Mouse (Mus musculus) ES-E14 (cell line): ENCODE data around the gene Gpx7. TPM values are rescaled to one million over a fixed set of nuclear protein-coding genes. Genes with fewer than 3 reads are reported as not detected.

Experiments used
- DNase-seq: peaks from one replicate; pipeline ENCODE4 v3.0.0-alpha.2; 2013; ENCODE audit warnings: low read depth, low spot score
- H3K27ac ChIP-seq: 2 replicates; pipeline ENCODE4 v1.5.1; 2012; ENCODE audit warnings: low read depth, mild to moderate bottlenecking, low read length, moderate library complexity, mixed read lengths; ENCODE audit not compliant: poor library complexity, insufficient read depth, severe bottlenecking
- H3K36me3 ChIP-seq: 2 replicates; pipeline ENCODE4 v1.6.1; 2012; ENCODE audit warnings: mild to moderate bottlenecking, low read length, moderate library complexity, mixed read lengths; ENCODE audit not compliant: control insufficient read depth, poor library complexity, insufficient read depth, severe bottlenecking
- H3K4me1 ChIP-seq, 2 experiments: fragments of 150-350 bp in 1 of 2; sonication (generic) in 1 of 2; 2 replicates each; pipeline ENCODE4 v1.6.1; 2012; ENCODE audit warnings: low read length in 2 of 2, mild to moderate bottlenecking in 1 of 2, mixed read lengths in 1 of 2; ENCODE audit not compliant: control insufficient read depth in 2 of 2, insufficient read depth in 2 of 2, poor library complexity in 1 of 2
- H3K4me3 ChIP-seq, 2 experiments: fragments of 150-350 bp in 1 of 2; sonication (generic) in 1 of 2; 2 replicates each; pipeline ENCODE4 v1.5.1; 2012; ENCODE audit warnings: low read length in 2 of 2, low read depth in 1 of 2, mild to moderate bottlenecking in 1 of 2, mixed read lengths in 1 of 2; ENCODE audit not compliant: insufficient read depth in 1 of 2, poor library complexity in 1 of 2, severe bottlenecking in 1 of 2
- H3K9ac ChIP-seq: 2 replicates; pipeline ENCODE4 v1.6.1; 2012; ENCODE audit warnings: low read depth, mild to moderate bottlenecking, low read length, mixed read lengths; ENCODE audit not compliant: poor library complexity, insufficient read depth, severe bottlenecking
- H3K9me3 ChIP-seq: fragments of 150-350 bp; sonication (generic); 2 replicates; pipeline ENCODE4 v1.6.1; 2012; ENCODE audit warnings: low read depth, mild to moderate bottlenecking, low read length; ENCODE audit not compliant: control insufficient read depth, insufficient read depth
- CHD2 ChIP-seq: IDR thresholded peaks from 2 replicates; pipeline ENCODE4 v1.6.1; 2014; ENCODE audit warnings: mild to moderate bottlenecking, low read depth, low read length, inconsistent platforms
- HCFC1 ChIP-seq: IDR thresholded peaks from 2 replicates; pipeline ENCODE4 v1.6.1; 2012; ENCODE audit warnings: low read length, inconsistent platforms, borderline replicate concordance; ENCODE audit not compliant: insufficient read depth
- MAFK ChIP-seq: IDR thresholded peaks from 2 replicates; pipeline ENCODE4 v1.6.1; 2014; ENCODE audit warnings: mild to moderate bottlenecking, low read depth, low read length, inconsistent platforms; ENCODE audit not compliant: insufficient read depth
- ZC3H11A ChIP-seq: IDR thresholded peaks from 2 replicates; pipeline ENCODE4 v1.6.1; 2012; ENCODE audit warnings: low read depth, mild to moderate bottlenecking, inconsistent platforms, low read length, borderline replicate concordance
- ZNF384 ChIP-seq: IDR thresholded peaks from 2 replicates; pipeline ENCODE4 v1.6.1; 2012; ENCODE audit warnings: low read depth, low read length, inconsistent platforms
- in situ Hi-C, 2 experiments: fragments of 600-800 bp; cut with MboI; formaldehyde crosslinking; loops; one replicate each; pipeline ENCODE4 v1.15.1; 2025; ENCODE audit warnings: low sequenced_read_pairs in 2 of 2, inconsistent platforms in 1 of 2; ENCODE audit not compliant: unreplicated experiment in 2 of 2
- total RNA-seq: library from RNA; depleted of rRNA; stranded (reverse); fragments of 300-350 nt; gene quantifications from 2 replicates; pipeline ENCODE4 v1.2.3, GENCODE M21; 2012

Gpx7 gene
- total RNA-seq, 1 experiment = 18.6 TPM

DNA sequence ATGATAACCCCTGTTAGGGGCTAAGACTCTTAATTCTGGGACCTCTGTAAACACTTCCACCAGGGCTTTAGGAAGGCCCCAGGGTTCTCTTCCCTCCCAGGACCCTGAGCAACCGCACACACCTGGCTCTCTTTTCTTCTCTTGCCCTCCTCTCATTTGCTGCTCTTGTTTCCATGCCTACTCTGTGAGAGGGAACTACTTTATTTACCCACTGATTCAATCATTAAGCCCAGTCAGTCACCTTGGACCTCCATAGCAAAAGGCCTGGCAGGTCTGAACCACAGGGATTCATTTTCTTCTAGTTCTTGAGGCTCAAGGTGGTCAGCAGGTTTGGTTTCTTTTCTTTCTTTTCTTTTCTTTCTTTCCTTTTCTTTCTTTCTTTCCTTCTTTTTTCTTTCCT is 29.5 kb upstream of the Gpx7 start:
- no peak for DNase-seq
- Histone ChIP-seq H3K27ac (no peak overlapping the region), H3K4me1 (no peaks in the 10 kb centered on the region), H3K9me3 (no peaks in the 10 kb centered on the region), H3K36me3 (no peaks in the 10 kb centered on the region), H3K4me3 (no peak overlapping the region), H3K9ac (no peak overlapping the region)
- in situ Hi-C loops = no loop called here
- TF ChIP-seq CHD2 = no peak
- TF ChIP-seq HCFC1 = no peak

DNA sequence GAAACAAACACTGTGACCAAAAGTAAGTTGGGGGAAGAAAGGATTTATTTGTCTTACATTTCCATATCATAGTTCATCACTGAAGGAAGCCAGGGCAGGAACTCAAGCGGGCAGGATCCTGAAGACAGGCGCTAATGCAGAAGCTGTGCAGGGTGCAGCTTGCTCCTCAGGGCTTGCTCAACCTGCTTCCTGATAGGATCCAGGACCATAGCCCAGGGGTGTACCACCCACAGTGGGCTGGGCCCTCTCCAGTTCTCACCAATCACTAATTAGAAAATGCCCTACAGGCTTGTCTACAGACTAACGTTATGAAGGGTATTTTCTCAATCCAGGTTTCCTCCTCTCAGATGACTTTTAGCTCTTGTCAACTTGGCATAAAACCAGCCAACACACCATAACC is 28.9 kb upstream of the Gpx7 start:
- Histone ChIP-seq H3K4me1 (no peaks in the 10 kb centered on the region), H3K4me3 (no peak overlapping the region), H3K9ac (no peak overlapping the region), H3K36me3 (no peaks in the 10 kb centered on the region), H3K9me3 (no peaks in the 10 kb centered on the region), H3K27ac (no peak overlapping the region)
- DNase-seq = no peak
- TF ChIP-seq HCFC1 = no peak
- TF ChIP-seq CHD2 = no peak
- TF ChIP-seq MAFK = no peak
- no peak for TF ChIP-seq ZNF384
- TF ChIP-seq ZC3H11A = no peak
- in situ Hi-C loops = no loop called here

DNA sequence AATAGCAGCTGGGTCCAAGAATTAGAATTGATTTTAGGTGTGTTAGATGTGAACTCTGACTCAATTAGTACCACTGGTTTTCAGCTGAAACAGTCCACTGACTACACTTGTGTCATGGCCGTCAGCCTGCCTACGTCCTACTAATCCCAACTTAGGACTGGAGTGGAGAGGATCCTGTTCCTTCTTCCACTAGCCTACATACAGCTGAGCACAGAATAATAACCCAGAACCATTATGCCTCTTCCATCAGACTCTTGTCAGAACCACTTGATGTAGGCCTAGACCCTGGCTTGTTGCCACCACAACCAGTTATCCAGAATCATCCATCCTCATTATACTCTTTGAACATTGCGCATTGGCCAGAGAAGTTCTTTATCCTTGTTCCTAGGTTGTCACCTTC is 28.0 kb upstream of the Gpx7 start:
- no peaks in the 10 kb centered on the region for H3K9me3 ChIP-seq
- no peaks in the 10 kb centered on the region for H3K36me3 ChIP-seq
- no peak overlapping the region for H3K4me3 ChIP-seq
- TF ChIP-seq ZC3H11A = no peak
- no peak for TF ChIP-seq MAFK
- no peak for TF ChIP-seq HCFC1
- no peak for TF ChIP-seq CHD2
- no peak for TF ChIP-seq ZNF384
- in situ Hi-C loops = no loop called here
- DNase-seq = no peak
- H3K27ac ChIP-seq = no peak overlapping the region
- H3K4me1 ChIP-seq = no peaks in the 10 kb centered on the region
- H3K9ac ChIP-seq = no peak overlapping the region

- DNase-seq = no peak
- no peak for TF ChIP-seq HCFC1
- no peak for TF ChIP-seq CHD2
- TF ChIP-seq MAFK = no peak
- no peak for TF ChIP-seq ZNF384
- no peak for TF ChIP-seq ZC3H11A
- Histone ChIP-seq H3K9me3 (no peaks in the 10 kb centered on the region), H3K9ac (no peak overlapping the region), H3K4me3 (no peak overlapping the region), H3K27ac (no peak overlapping the region), H3K4me1 (no peaks in the 10 kb centered on the region), H3K36me3 (no peaks in the 10 kb centered on the region)
- in situ Hi-C loops = no loop called here
Observed at GRCm38 (mm10) chr4:108434221-108434620, 27.5 kb upstream of the Gpx7 start.

DNA sequence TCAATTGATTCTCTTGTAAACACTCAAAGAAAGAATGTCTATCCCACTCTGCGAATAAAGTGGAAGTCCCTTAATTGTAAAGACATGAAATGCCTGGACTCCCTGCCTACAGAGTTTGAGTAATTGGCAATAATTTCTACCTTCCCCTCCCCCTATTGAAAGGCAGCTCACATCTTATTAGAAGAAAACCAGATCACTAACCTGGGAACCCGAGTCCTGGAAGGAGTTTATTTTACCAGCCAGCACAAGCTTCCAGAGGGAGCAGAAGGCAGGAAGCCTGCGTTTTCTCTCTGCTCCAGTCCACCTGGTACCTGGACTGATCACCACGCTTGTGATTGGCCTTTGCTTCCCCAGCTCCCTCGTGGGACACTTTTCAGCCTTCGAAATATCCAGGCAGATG is 26.6 kb upstream of the Gpx7 start:
- TF ChIP-seq MAFK = no peak
- TF ChIP-seq CHD2 = no peak
- no peak for TF ChIP-seq ZC3H11A
- no peak for DNase-seq
- H3K36me3 ChIP-seq = no peaks in the 10 kb centered on the region
- no peaks in the 10 kb centered on the region for H3K4me1 ChIP-seq
- no peaks in the 10 kb centered on the region for H3K9me3 ChIP-seq
- H3K4me3 ChIP-seq = no peak overlapping the region
- in situ Hi-C loops = no loop called here
- no peak overlapping the region for H3K27ac ChIP-seq
- H3K9ac ChIP-seq = no peak overlapping the region
